Mouse (Mus musculus): Measurements from ENCODE around the gene Alppl2.
A peak's percentile ranks its signal among the peaks of the same experiment; 100 is the strongest.

The Alppl2 gene

GRCm38 (mm10) chr1:87050072-87050471 lies 39.7 kb downstream of the Alppl2 start:
- DNase-seq = no peak

DNA sequence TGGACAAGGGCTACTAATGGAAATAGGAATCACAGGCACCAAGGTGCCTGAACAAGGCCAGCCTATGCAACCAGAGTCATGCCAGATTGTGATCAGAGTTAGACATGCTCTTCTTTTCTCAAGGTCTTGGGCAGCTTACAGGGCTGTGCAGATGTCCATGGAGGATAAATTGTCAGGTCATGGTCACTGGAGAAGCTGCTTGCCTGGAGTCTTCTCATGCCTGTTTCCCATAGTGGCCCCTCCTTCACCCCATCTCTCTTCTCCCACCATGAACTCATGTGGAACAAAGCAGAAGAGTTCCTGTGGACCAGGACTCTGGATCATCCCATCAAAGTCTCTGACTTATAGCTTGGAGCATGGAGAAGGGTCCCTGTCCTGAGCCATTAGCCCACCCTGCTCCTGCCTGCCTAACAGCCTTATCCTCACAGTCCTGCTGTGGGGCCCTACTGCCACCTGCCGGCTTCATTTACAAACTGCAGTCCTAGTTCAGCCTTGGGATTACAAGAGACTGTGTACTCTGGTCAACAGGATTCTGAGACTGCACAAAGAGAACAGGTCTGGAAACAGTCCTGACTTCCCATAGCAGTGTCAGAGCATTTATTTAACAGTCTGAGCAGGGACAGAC lies 47.8 kb downstream of the Alppl2 start:
- peak; percentile 74 for DNase-seq

DNA sequence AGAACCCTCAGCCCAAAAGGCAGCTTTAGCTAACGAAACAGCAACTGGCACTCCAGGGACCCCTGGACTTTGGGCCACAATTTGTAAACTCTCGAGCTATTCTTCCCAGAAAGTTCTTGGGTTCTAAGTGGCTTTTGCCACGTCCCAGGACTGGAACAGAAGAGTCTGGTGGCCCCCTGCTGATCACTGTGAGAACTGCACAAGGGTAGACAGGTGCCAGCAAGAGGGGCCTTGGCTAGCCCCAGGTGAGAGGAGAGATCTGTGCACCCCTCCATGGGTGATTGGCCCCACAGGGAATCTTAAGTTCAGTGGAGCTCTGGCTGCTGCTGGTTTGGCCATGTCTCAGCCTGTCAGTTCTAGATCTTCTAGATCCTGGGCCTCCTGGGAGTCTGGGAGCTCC lies 48.6 kb downstream of the Alppl2 start:
- DNase-seq = peak; percentile 50

DNA sequence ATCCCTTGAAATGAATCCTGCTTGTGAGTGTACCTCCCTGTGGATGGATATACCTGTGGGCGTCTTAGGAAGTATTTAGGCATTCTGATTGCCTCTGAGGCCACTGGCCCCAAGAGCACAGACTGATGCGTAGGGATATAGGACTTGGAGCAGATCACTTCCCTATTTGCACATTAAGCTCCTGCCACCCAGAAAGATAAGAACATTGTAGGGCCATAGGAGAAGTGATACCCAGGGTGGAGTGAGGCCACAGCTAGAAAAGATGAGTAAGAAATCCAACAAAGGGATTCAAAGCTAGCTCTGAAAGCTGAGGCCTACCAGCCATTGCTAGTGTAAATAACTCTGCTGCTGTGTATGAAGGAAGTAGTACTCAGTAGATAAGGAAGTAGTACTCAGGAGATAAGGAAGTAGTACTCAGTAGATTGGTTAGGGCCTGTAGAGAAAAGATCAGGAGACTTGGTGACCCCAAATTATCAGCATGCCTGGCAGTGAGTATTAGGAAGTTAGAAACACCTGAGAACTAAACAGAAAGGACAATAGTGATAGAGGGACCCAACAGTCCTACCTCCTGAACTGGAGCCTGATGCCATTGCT lies 51.2 kb downstream of the Alppl2 start:
- no peak for DNase-seq
